Mouse (Mus musculus): ENCODE measurements around the gene Kit.

GRCm38 (mm10) chr5:75625059-75625458 lies 50.3 kb downstream of the Kit start:
- no peak for TF ChIP-seq CTCF (IDR thresholded peaks at IDR 0.05; ENCODE audit: borderline replicate concordance, insufficient read depth, low read depth, low read length)
- TF ChIP-seq POLR2A (IDR thresholded peaks at IDR 0.05; ENCODE audit: borderline replicate concordance, insufficient read depth, low read length): no peak

All from cerebellum, adult 2 months (tissue).